Mouse (Mus musculus) MEL (cell line): ENCODE results near the gene Cops2.

Experiments
- CHD1 ChIP-seq: IDR thresholded peaks from 2 replicates; pipeline ENCODE4 v1.6.1; 2012; ENCODE audit warnings: low read depth, mild to moderate bottlenecking, inconsistent platforms, low read length, improper control_type of control experiment
- CTCF ChIP-seq, 3 experiments: IDR thresholded peaks in 2 of 3; conservative IDR thresholded peaks in 1 of 3; 2 replicates each; pipeline ENCODE4 v1.5.1; 2011 to 2012; ENCODE audit warnings: low read length in 3 of 3, low read depth in 2 of 3, mild to moderate bottlenecking in 2 of 3, improper control_type of control experiment in 1 of 3, inconsistent platforms in 1 of 3, mixed read lengths in 1 of 3, moderate library complexity in 1 of 3; ENCODE audit not compliant: control insufficient read depth in 1 of 3, insufficient read depth in 1 of 3, poor library complexity in 1 of 3, severe bottlenecking in 1 of 3
- EP300 ChIP-seq, 2 experiments: IDR thresholded peaks; 2 replicates each; pipeline ENCODE4 v1.6.1; 2011; ENCODE audit warnings: improper control_type of control experiment in 2 of 2, low read length in 2 of 2, low read depth in 1 of 2, mild to moderate bottlenecking in 1 of 2
- POLR2A ChIP-seq, 2 experiments: IDR thresholded peaks; 2 replicates each; pipeline ENCODE4 v1.6.1; 2011 to 2012; ENCODE audit warnings: low read length in 2 of 2, mild to moderate bottlenecking in 2 of 2, control low read depth in 1 of 2, improper control_type of control experiment in 1 of 2, low read depth in 1 of 2, moderate library complexity in 1 of 2; ENCODE audit not compliant: control insufficient read depth in 1 of 2, insufficient read depth in 1 of 2, poor library complexity in 1 of 2
- POLR2AphosphoS2 ChIP-seq: IDR thresholded peaks from 2 replicates; pipeline ENCODE4 v1.6.1; 2011; ENCODE audit warnings: low read length, improper control_type of control experiment
- POLR2AphosphoS5 ChIP-seq: IDR thresholded peaks from 2 replicates; pipeline ENCODE4 v1.6.1; 2012; ENCODE audit warnings: low read depth, borderline replicate concordance, mild to moderate bottlenecking, inconsistent platforms, low read length, moderate library complexity, mixed read lengths
- USF2 ChIP-seq, 2 experiments: IDR thresholded peaks; 2 replicates each; pipeline ENCODE4 v1.6.1; 2011 to 2012; ENCODE audit warnings: improper control_type of control experiment in 2 of 2, low read length in 2 of 2, borderline replicate concordance in 1 of 2, inconsistent platforms in 1 of 2, low read depth in 1 of 2, mild to moderate bottlenecking in 1 of 2; ENCODE audit not compliant: insufficient read depth in 1 of 2
- ZNF384 ChIP-seq: IDR thresholded peaks from 2 replicates; pipeline ENCODE4 v1.6.1; 2012; ENCODE audit warnings: low read depth, mild to moderate bottlenecking, inconsistent platforms, low read length, improper control_type of control experiment

DNA sequence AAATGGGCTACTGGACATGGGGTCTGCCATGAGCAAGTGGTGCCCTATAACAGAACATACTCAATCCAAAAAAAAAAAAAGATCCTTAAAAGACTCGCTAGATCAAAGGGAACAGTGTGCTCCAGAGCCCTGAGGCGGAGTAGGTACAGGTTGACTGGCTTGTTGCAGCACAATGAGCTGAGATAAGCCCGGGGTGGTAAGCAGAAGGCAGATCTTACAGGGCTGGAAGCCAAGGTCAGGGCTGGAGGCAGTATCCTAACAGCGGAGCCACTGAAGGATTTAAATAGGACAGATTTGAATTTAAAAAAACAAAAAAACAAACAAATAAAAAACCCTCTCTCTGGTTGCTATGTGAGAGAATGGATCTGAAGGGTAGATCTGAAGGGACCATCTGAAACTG lies 58.5 kb downstream of the Cops2 start:
- TF ChIP-seq CHD1 (no peak), POLR2AphosphoS2 (no peak), CTCF (IDR thresholded peaks at IDR 0.05 in 2 of 3, conservative IDR thresholded peaks at IDR 0.05 in 1 of 3; ENCODE audit: control insufficient read depth in 1 of 3, insufficient read depth in 1 of 3, low read depth in 2 of 3, low read length in 3 of 3, poor library complexity in 1 of 3, severe bottlenecking in 1 of 3) (no peak), ZNF384 (no peak), EP300 (IDR thresholded peaks at IDR 0.05; ENCODE audit: low read depth in 1 of 2, low read length in 2 of 2) (no peak), USF2 (IDR thresholded peaks at IDR 0.05; ENCODE audit: borderline replicate concordance in 1 of 2, insufficient read depth in 1 of 2, low read depth in 1 of 2, low read length in 2 of 2) (no peak), POLR2AphosphoS5 (no peak), POLR2A (IDR thresholded peaks at IDR 0.05; ENCODE audit: control insufficient read depth in 1 of 2, insufficient read depth in 1 of 2, low read depth in 1 of 2, low read length in 2 of 2, poor library complexity in 1 of 2) (no peak)
